Mouse (Mus musculus): ENCODE data around the gene Thra. TPM values are rescaled to one million over a fixed set of nuclear protein-coding genes. Genes with fewer than 3 reads are reported as not detected.

Thra gene
- total RNA-seq, 2 experiments from 2014 or later: 8.0 to 13.8 TPM

Other genes starting within 250 kb of the Thra start
- gene Ikzf3, start 194.6 kb upstream of the Thra start, total RNA-seq (2015; ENCODE audit: low replicate concordance): 19.5 and 21.0 TPM in 2 replicates
- gene Ikzf3, start 194.6 kb upstream of the Thra start, total RNA-seq (2017; ENCODE audit: low replicate concordance): 5.4 and 6.7 TPM in 2 replicates
- gene Zpbp2, start 189.5 kb upstream of the Thra start, total RNA-seq (2015; ENCODE audit: low replicate concordance): 7.5 and 8.3 TPM in 2 replicates
- 3.1 and 13.2 TPM in 2 replicates for gene Zpbp2, start 189.5 kb upstream of the Thra start, total RNA-seq (2017; ENCODE audit: low replicate concordance)
- 54.5 and 58.4 TPM in 2 replicates for gene Ormdl3, start 153.3 kb upstream of the Thra start, total RNA-seq (2015; ENCODE audit: low replicate concordance)
- gene Ormdl3, start 153.3 kb upstream of the Thra start, total RNA-seq (2017; ENCODE audit: low replicate concordance): 68.6 and 79.1 TPM in 2 replicates
- gene Lrrc3c, start 142.3 kb upstream of the Thra start, total RNA-seq (2015; ENCODE audit: low replicate concordance): not detected in 2 replicates
- gene Lrrc3c, start 142.3 kb upstream of the Thra start, total RNA-seq (2017; ENCODE audit: low replicate concordance): not detected in 2 replicates
- 5.4 TPM in 1 of 2 replicates, not detected in the other for gene Gm12355, start 115.0 kb upstream of the Thra start, total RNA-seq (2015; ENCODE audit: low replicate concordance)
- 1.1 and 3.9 TPM in 2 replicates for gene Gm12355, start 115.0 kb upstream of the Thra start, total RNA-seq (2017; ENCODE audit: low replicate concordance)
- gene Gsdma3, start 114.3 kb upstream of the Thra start, total RNA-seq (2015; ENCODE audit: low replicate concordance): not detected in 2 replicates
- not detected in 2 replicates for gene Gsdma3, start 114.3 kb upstream of the Thra start, total RNA-seq (2017; ENCODE audit: low replicate concordance)
- not detected in 2 replicates for gene Gsdma2, start 93.9 kb upstream of the Thra start, total RNA-seq (2015; ENCODE audit: low replicate concordance)
- not detected in 2 replicates for gene Gsdma2, start 93.9 kb upstream of the Thra start, total RNA-seq (2017; ENCODE audit: low replicate concordance)
- gene Gsdma, start 76.3 kb upstream of the Thra start, total RNA-seq (2015; ENCODE audit: low replicate concordance): not detected in 2 replicates
- not detected in 2 replicates for gene Gsdma, start 76.3 kb upstream of the Thra start, total RNA-seq (2017; ENCODE audit: low replicate concordance)
- 28.1 and 30.3 TPM in 2 replicates for gene Psmd3, start 58.1 kb upstream of the Thra start, total RNA-seq (2015; ENCODE audit: low replicate concordance)
- gene Psmd3, start 58.1 kb upstream of the Thra start, total RNA-seq (2017; ENCODE audit: low replicate concordance): 23.6 and 30.7 TPM in 2 replicates
- gene Csf3, start 39.4 kb upstream of the Thra start, total RNA-seq (2015; ENCODE audit: low replicate concordance): not detected in 2 replicates
- not detected in 2 replicates for gene Csf3, start 39.4 kb upstream of the Thra start, total RNA-seq (2017; ENCODE audit: low replicate concordance)
- gene Med24, start 11.2 kb upstream of the Thra start, total RNA-seq (2015; ENCODE audit: low replicate concordance): 30.6 and 57.7 TPM in 2 replicates
- gene Med24, start 11.2 kb upstream of the Thra start, total RNA-seq (2017; ENCODE audit: low replicate concordance): 14.7 and 25.0 TPM in 2 replicates
- gene Nr1d1, start 34.7 kb downstream of the Thra start, total RNA-seq (2015; ENCODE audit: low replicate concordance): not detected in 2 replicates
- gene Nr1d1, start 34.7 kb downstream of the Thra start, total RNA-seq (2017; ENCODE audit: low replicate concordance): not detected in 2 replicates
- 43.6 and 44.7 TPM in 2 replicates for gene Msl1, start 54.9 kb downstream of the Thra start, total RNA-seq (2015; ENCODE audit: low replicate concordance)
- gene Msl1, start 54.9 kb downstream of the Thra start, total RNA-seq (2017; ENCODE audit: low replicate concordance): 29.5 and 35.5 TPM in 2 replicates
- 41.8 and 60.4 TPM in 2 replicates for gene Casc3, start 64.3 kb downstream of the Thra start, total RNA-seq (2015; ENCODE audit: low replicate concordance)
- gene Casc3, start 64.3 kb downstream of the Thra start, total RNA-seq (2017; ENCODE audit: low replicate concordance): 59.2 and 92.7 TPM in 2 replicates
- 6.7 TPM in 1 of 2 replicates, not detected in the other for gene Rapgefl1, start 96.1 kb downstream of the Thra start, total RNA-seq (2015; ENCODE audit: low replicate concordance)
- 1.5 TPM in 1 of 2 replicates, not detected in the other for gene Rapgefl1, start 96.1 kb downstream of the Thra start, total RNA-seq (2017; ENCODE audit: low replicate concordance)
- 15.1 and 36.0 TPM in 2 replicates for gene Wipf2, start 123.0 kb downstream of the Thra start, total RNA-seq (2015; ENCODE audit: low replicate concordance)
- 8.2 and 8.9 TPM in 2 replicates for gene Wipf2, start 123.0 kb downstream of the Thra start, total RNA-seq (2017; ENCODE audit: low replicate concordance)
- 72.4 and 84.3 TPM in 2 replicates for gene Cdc6, start 167.2 kb downstream of the Thra start, total RNA-seq (2015; ENCODE audit: low replicate concordance)
- 96.1 and 116 TPM in 2 replicates for gene Cdc6, start 167.2 kb downstream of the Thra start, total RNA-seq (2017; ENCODE audit: low replicate concordance)
- gene Rara, start 187.2 kb downstream of the Thra start, total RNA-seq (2015; ENCODE audit: low replicate concordance): 4.3 and 18.4 TPM in 2 replicates
- gene Rara, start 187.2 kb downstream of the Thra start, total RNA-seq (2017; ENCODE audit: low replicate concordance): 0.51 and 1.4 TPM in 2 replicates
- gene Gjd3, start 242.4 kb downstream of the Thra start, total RNA-seq (2015; ENCODE audit: low replicate concordance): not detected in 2 replicates
- not detected in 2 replicates for gene Gjd3, start 242.4 kb downstream of the Thra start, total RNA-seq (2017; ENCODE audit: low replicate concordance)

Data from erythroid progenitor cell, adult 5-6 weeks (primary cell).